Mouse (Mus musculus): ENCODE results near the gene Apoa2. TPM values are rescaled to one million over a fixed set of nuclear protein-coding genes. Genes with fewer than 3 reads are reported as not detected.
A peak's percentile ranks its signal among the peaks of the same experiment; 100 is the strongest.

The Apoa2 gene
- polyA plus RNA-seq, 1 experiment: 3.7 TPM

DNA sequence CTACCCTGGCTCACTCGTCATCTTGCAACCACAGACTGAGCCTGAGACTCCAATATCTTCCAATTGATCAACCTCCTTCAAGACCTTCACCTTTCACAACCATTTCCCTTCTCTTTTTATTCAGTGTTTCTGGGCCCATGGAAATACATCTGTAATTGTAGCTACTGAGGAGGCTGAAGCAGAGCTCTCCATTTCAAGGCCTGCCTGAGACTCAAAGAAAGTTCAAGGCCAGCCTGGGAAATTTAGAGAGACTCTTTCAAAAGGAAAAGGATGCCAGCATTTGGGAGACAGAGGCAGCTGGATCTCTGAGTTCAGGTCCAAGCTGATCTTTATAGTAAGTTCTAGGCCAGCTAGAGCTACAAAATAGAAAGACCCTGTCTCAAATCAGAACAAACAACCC, 3.0 kb downstream of the Apoa2 start:
- no peak for DNase-seq (ENCODE audit: low read depth)
- TF ChIP-seq CTCF (IDR thresholded peaks at IDR 0.05; ENCODE audit: borderline replicate concordance, extremely low read depth, insufficient read depth, insufficient read length) (no peak), POLR2A (IDR thresholded peaks at IDR 0.05; ENCODE audit: borderline replicate concordance, extremely low read depth, insufficient read depth, insufficient read length, poor library complexity, severe bottlenecking) (no peak)

DNA sequence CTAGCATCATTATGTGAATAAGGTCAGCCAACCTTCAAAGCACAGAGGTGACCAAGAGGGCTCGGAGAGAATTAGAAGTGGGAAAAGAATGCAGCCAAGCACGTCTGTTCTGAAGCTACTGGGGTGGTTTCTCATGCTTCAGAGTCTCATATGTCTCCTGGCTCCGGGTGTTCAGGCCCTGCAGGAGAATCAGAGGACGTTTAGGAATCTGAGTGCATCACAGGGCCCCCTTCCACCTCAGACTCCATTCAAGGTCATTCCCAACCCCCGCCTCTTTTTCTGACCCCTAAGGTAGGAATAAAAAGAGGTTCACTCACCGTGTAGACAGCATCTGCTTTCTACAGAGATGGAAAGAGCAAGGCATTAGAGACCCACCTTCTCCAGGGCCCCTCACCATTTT, 4.9 kb downstream of the Apoa2 start:
- TF ChIP-seq POLR2A (IDR thresholded peaks at IDR 0.05; ENCODE audit: borderline replicate concordance, extremely low read depth, insufficient read depth, insufficient read length, poor library complexity, severe bottlenecking) (no peak), CTCF (IDR thresholded peaks at IDR 0.05; ENCODE audit: borderline replicate concordance, extremely low read depth, insufficient read depth, insufficient read length) (no peak)
- no peak for DNase-seq (ENCODE audit: low read depth)

DNA sequence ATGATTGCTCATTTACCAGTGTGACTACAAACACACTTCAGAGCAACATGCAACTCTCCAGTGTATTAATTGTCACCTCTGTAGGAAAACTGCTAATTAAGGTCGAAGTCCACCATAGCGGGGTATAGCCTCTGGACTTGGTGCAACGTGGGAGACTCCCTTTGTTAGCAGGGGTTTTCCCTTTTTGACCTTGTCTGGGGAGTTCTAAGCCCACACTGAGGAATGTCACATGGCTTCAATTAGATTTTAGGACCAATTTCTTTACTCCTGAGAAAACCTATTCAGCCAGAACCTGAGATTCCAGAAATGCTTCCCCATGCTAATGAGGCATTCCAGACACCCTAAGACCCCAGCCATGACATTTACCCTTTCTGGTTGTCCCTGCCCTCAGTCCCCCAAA, 5.4 kb downstream of the Apoa2 start:
- no peak for DNase-seq (ENCODE audit: low read depth)
- TF ChIP-seq CTCF (IDR thresholded peaks at IDR 0.05; ENCODE audit: borderline replicate concordance, extremely low read depth, insufficient read depth, insufficient read length) (no peak), POLR2A (IDR thresholded peaks at IDR 0.05; ENCODE audit: borderline replicate concordance, extremely low read depth, insufficient read depth, insufficient read length, poor library complexity, severe bottlenecking) (no peak)

DNA sequence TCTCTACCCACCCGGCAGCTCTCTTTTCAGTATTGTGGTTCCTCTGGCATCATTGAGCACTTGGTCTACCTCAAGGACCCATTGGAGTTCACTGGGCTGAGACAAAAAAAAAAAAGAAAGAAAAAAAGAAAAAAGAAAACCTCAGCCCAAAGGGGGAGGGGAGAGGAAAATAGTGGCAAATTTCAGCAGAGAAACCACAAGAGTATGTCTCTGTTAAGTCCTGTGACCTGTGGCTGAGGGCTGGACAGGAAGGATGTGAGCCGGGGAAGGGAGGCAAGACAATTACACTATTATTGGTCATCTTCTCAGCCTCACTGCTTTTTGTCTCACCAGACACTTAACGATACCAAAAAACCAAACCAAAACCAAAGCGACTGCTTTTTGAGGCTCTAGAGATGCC, 7.0 kb downstream of the Apoa2 start:
- TF ChIP-seq POLR2A (IDR thresholded peaks at IDR 0.05; ENCODE audit: borderline replicate concordance, extremely low read depth, insufficient read depth, insufficient read length, poor library complexity, severe bottlenecking): no peak
- TF ChIP-seq CTCF (IDR thresholded peaks at IDR 0.05; ENCODE audit: borderline replicate concordance, extremely low read depth, insufficient read depth, insufficient read length): no peak
- no peak for DNase-seq (ENCODE audit: low read depth)

DNA sequence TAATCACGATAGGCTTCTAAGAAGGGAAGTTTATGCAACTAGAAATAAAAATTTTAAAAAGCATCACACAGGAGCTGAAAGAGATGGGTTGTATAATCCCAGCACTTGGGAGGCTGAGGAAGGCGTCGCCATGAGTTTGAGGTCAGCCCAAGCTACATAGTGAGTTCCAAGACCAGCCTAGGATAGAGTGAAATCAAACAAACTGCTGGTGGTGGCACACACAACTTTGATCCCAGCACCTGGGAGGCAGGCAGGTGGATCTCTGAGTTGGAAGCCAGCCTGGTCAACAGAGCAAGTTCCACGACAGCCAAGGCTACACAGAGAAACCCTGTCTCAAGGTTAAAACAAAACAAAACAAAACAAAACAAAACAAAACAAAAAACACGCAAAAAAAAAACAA, 7.5 kb downstream of the Apoa2 start:
- TF ChIP-seq CTCF (IDR thresholded peaks at IDR 0.05; ENCODE audit: borderline replicate concordance, extremely low read depth, insufficient read depth, insufficient read length): no peak
- no peak for TF ChIP-seq POLR2A (IDR thresholded peaks at IDR 0.05; ENCODE audit: borderline replicate concordance, extremely low read depth, insufficient read depth, insufficient read length, poor library complexity, severe bottlenecking)
- DNase-seq (ENCODE audit: low read depth): no peak

DNA sequence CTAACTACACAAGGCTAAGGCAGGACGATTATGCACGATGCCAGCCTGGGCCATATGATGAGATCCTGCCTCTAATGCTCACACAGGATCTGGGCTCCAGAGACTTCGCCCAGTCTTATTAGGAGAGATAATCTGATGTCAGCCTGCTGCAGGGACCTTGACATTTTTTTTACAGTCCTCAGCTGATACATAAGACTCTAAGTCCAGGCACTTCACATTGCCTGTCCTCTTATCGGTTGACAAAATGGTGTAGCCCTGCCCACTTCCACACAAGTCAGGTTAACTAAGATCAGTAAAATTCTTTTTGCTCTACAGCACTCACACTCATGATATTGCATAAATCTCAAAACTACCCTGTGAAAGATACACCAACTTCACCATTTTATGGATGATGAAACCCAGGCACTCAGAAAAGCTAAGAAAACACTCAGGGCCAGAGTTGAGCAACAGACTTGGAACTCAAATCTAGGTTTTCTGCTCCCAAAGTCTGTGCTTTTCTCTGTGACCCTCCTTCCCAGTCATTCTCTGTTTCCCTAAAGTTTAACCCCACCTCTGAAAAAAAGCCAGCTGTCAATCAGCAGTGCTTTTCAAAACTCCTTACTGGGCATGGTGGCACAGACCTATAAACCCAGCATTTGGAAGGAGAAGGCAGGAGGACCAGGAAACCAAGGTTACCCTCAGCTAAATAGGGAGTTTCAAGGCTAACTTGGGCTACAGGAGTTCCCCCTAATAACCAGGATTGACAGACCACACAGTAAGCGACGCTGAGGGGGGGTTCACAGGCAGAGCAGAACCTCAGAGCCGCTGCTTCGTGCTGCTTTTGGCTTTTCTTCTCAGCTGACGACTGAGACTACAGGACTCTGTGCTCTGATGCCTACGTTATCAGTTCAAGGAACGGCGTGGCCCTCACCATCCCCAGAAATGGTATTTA, 8.2 kb downstream of the Apoa2 start:
- DNase-seq (ENCODE audit: low read depth): no peak
- TF ChIP-seq POLR2A (IDR thresholded peaks at IDR 0.05; ENCODE audit: borderline replicate concordance, extremely low read depth, insufficient read depth, insufficient read length, poor library complexity, severe bottlenecking): no peak

DNA sequence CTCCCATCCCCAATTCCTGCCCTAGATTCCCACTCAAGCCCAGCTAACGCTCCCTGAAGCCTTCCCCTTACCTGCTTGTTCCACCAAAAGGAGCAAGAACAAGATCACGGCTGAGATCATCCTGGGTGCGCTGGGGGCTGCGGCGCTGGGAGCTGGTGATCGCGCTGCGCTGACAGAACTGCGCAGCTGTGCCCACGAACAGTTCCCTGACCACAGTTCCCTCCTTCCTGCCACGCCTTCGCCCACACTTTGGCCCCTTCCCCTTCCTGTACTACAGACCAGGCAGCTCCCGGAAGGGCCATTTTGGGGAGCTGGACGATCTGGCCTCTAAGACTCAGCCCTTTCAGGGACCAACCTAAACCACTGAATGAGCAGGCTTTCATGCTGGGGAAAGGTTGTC, 9.3 kb downstream of the Apoa2 start, which contains the start of gene Fcer1g:
TSS of gene Fcer1g (minus strand) at position 240 of the 400 bp plus-strand sequence.
- DNase-seq (ENCODE audit: low read depth): no peak
- TF ChIP-seq POLR2A (IDR thresholded peaks at IDR 0.05; ENCODE audit: borderline replicate concordance, extremely low read depth, insufficient read depth, insufficient read length, poor library complexity, severe bottlenecking): no peak
- no peak for TF ChIP-seq CTCF (IDR thresholded peaks at IDR 0.05; ENCODE audit: borderline replicate concordance, extremely low read depth, insufficient read depth, insufficient read length)

DNA sequence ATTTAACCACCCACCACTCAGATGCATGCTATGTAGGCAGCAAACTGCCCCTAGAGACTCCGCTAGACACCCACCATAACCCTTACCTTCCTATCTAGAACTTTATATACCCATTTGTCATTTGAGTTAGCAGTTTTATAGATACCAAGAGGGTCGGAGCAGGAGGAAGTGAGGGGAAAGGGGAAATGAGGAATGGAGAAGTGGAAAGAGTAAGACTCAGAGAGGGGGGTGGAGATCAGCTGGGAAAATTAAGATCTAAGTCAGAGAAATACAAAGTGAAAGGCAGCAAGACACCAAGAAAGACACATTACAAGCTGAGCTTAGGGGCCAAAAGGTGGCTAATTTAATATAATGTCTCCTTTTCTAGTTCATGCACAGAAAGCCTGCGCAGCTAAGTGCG, 9.7 kb downstream of the Apoa2 start:
- no peak for DNase-seq (ENCODE audit: low read depth)
- TF ChIP-seq CTCF (IDR thresholded peaks at IDR 0.05; ENCODE audit: borderline replicate concordance, extremely low read depth, insufficient read depth, insufficient read length): no peak
- no peak for TF ChIP-seq POLR2A (IDR thresholded peaks at IDR 0.05; ENCODE audit: borderline replicate concordance, extremely low read depth, insufficient read depth, insufficient read length, poor library complexity, severe bottlenecking)

DNA sequence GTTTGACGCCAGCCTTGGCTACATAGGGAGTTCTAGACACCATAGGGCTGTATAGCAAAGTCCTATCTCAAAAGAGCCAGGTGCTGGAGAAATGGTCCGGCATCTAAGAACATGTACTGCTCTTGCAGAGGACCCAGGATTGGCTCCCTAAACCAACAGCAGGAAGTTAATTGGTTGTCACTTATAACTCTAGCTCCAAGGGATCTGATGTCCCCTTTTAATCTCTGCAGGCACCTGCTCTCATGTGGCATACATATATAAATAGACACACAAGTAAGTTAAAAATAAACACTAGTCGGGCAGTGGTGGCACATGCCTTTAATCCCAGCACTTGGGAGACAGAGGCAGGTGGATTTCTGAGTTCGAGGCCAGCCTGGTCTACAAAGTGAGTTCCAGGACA, 10.9 kb downstream of the Apoa2 start:
- no peak for DNase-seq (ENCODE audit: low read depth)
- TF ChIP-seq CTCF (IDR thresholded peaks at IDR 0.05; ENCODE audit: borderline replicate concordance, extremely low read depth, insufficient read depth, insufficient read length): no peak
- no peak for TF ChIP-seq POLR2A (IDR thresholded peaks at IDR 0.05; ENCODE audit: borderline replicate concordance, extremely low read depth, insufficient read depth, insufficient read length, poor library complexity, severe bottlenecking)

DNA sequence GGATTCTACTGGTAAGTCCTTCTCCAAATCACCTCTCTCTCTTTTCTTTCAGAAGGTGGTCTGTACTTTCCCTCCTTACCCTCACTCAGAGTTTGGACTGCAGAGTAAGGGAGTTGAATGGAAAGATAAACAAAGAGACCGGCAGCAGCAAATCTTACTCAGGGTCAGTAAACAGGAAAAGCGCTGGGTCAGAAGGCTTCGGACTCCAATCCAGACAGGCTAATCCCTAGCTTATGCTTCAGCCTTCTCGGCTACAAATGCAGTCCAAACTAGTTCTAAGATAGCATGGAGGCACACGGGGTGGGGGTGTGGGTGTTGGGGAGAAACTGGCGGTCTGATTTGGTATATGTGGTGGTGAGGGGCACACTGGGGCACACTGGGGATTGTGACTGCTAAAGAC, 12.6 kb downstream of the Apoa2 start:
- DNase-seq (ENCODE audit: low read depth): no peak
- TF ChIP-seq CTCF (IDR thresholded peaks at IDR 0.05; ENCODE audit: borderline replicate concordance, extremely low read depth, insufficient read depth, insufficient read length): no peak
- no peak for TF ChIP-seq POLR2A (IDR thresholded peaks at IDR 0.05; ENCODE audit: borderline replicate concordance, extremely low read depth, insufficient read depth, insufficient read length, poor library complexity, severe bottlenecking)

DNA sequence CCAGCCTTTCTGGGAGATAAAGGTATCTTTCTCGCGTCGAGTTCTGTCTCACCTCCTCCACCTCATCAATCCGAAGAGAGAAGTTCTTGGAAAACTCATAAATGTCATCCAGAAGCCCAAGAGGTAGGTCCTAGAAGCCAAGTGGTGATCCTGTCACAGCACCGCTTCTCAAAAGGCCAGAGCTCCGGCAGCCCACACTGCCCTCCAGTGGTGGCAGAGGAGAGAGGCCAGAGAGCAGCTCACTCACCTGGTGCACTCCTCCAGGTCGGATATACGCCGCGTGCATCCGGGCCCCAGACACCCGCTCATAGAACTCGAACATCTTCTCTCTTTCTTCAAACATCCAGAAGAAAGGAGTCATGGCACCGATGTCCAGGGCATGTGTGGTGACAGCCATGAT, 13.6 kb downstream of the Apoa2 start:
- TF ChIP-seq POLR2A (IDR thresholded peaks at IDR 0.05; ENCODE audit: borderline replicate concordance, extremely low read depth, insufficient read depth, insufficient read length, poor library complexity, severe bottlenecking) (no peak), CTCF (IDR thresholded peaks at IDR 0.05; ENCODE audit: borderline replicate concordance, extremely low read depth, insufficient read depth, insufficient read length) (peak; percentile 84)
- DNase-seq (ENCODE audit: low read depth): peak; percentile 45

Data from brain, embryonic 14.5 days (tissue).